Mouse (Mus musculus) kidney, postnatal 36 days (tissue): Measurements from ENCODE around the gene Emp2.

ENCODE experiments used
- DNase-seq, 2 experiments: peaks; one replicate each; pipeline ENCODE4 v3.0.0; 2021 to 2022; ENCODE audit warnings: mixed read lengths in 2 of 2

Emp2 gene

DNA sequence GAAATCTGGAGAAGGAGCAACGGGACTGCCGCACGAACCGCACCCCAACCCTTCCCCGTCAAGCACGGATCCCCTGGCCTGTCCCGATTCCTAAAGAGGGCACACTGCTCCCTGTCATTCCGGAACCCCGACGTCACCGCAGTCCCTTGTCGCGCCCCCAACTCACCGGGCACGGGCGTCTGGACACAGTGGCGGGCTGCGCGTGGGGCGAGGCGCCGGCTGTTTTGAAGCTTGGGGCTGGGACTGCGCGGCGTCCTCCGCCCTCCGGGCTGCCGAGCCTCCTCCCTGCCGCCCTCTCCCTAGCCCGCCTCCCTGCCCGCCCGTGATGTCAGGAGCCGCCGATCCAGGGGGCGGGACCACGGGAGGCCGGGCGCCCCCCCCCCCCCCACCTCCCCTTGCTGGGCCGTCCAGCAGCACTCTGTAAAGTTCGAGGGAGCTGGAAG lies at the start of gene Emp2:
Gene Emp2 (minus strand): TSS at position 323 of the 443 bp plus-strand sequence.
- peak; percentile 60 to 77 for DNase-seq

DNA sequence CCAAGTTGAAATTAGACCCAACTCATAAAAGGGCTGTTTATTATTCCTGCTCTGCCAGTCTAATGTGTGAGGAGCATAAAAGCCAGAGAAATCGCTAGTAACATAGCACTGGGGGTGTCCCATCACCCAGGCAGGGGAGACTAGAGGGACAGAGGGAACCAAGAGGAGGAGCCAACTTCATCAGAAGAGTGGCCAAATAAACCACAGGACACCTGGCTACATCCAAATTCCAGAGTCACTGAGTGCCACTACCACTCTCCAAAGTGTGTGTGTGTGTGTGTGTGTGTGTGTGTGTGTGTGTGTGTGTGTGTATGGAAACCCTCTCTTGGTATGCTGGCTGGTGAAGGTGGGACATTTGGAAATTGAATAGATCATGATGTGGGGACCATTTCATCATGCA lies 49.3 kb upstream of the Emp2 start:
- no peak for DNase-seq

DNA sequence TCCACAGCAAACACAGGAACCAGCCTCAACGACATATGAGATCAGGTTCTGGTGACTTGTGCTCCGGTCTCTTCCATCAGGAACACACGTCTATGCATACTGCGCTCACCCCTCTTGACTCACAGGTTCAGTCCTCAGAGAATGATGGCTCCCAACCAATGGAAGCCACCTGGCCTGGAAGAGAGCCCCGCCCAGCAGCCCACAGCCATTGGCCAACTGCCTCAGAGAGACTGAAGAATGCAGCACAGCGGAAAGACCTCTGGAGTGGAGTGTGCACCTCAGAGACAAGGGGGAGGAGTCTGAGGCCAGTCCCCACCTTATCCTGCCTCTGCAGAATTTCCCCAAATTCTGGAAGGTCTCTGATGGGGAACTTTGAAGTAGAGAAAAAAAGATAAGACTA lies 45.5 kb upstream of the Emp2 start:
- no peak for DNase-seq

DNA sequence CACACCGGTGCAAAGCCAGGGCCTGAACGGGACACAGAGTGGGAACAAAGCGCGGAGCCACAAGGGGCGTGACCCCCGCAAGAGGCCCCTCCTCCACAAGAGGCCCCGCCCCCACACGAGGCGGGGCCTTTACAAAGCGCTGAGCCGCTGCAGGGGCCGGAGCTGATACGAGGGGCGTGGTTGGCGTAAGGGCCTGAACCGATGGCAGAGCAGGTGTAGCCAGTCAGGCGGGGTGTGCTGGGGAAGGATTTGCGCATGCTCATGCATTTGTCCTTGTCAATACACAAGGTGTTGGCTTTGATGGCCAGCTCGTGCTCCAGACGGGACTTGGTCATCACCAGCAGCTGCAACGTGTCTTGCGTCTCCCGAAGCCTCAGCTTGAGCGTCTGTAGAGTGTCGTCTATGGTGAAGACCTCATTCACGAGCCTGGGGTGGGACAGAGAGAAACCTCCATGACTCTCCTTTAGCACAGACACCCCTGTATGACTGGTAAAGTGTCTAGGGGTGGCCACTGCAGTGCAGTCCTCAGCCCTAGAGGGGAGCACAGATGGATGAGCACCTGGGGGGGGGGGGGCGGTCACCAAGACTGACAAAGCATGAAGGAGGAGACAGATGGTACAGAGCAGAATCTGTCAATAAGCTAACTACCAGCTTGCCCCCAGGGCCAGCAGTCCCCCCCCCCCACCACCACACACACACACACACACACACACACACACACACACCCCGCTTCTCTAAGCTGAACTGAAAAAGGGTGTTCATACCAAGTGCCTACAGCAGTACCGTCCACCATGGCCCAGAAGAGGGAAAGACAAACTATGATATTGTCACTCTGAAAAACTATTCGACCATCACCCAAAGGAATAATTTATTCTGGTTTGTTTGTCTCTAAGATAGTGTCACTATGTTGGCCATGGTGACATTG lies 44.5 kb upstream of the Emp2 start:
- DNase-seq: peak; percentile 30 to 43

DNA sequence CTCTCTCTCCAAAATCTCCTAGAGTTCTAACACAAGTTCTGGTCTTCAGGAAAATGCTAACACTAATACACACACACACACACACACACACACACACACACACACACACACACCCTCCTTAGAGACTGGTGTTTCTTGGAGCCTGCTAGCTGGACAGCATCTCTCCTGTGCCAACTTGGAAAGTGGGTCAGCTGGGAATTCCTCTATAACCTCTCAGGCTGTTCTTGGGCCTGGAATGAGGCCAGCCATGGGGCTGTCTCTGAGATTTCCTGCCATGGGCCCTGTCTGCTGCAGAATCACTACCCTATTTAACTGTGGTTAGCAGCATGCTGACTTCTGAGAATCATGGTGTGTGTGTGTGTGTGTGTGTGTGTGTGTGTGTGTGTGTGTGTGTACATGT lies 41.2 kb upstream of the Emp2 start:
- DNase-seq: peak in 1 of 2 experiments; percentile 52

DNA sequence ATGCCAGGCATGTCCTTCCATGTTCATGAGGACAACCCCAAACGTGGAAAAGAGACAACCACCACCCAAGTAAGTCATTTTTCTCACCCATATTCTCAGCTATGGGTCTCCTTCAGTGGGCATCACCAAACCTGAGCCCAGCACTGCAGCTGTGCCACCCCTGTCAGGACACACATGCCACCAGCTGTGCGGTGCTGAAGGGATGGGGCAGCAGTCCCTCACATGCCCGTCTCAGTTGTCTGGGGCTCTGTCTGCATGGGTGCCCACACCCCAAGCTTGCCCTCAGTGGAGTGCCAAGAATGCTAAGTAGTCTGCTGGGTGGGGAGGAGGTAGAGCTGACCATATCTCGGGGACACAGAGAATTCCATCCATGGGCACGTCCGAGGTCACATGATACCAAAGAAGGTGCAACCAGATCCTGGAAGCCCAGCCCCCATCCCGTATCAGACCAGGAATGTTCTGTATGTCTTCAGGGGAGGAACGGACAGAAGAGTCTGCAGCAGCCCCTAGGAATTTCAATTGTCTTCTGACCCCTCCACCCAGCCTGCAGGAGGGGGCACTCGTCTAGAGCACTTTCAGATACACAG lies 37.4 kb upstream of the Emp2 start:
- DNase-seq: no peak

DNA sequence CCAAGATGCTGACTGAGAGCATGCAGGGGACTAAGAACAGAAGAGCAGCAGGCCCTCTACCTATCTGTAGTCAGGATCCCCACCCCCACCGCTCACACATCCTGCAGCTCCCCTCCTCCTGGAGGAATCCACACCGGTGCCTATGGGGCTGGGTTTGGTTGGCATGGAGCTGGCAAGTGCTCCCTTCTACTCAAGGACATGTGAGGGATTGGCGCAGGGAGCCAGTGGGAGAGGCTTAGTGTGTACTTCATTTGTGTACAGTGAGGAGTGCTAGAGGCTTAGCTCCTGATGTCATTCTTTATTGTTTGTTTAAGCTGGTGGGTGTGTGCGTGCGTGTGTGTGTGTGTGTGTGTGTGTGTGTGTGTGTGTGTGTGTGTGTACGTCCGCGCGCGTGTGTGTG lies 36.1 kb upstream of the Emp2 start:
- no peak for DNase-seq

DNA sequence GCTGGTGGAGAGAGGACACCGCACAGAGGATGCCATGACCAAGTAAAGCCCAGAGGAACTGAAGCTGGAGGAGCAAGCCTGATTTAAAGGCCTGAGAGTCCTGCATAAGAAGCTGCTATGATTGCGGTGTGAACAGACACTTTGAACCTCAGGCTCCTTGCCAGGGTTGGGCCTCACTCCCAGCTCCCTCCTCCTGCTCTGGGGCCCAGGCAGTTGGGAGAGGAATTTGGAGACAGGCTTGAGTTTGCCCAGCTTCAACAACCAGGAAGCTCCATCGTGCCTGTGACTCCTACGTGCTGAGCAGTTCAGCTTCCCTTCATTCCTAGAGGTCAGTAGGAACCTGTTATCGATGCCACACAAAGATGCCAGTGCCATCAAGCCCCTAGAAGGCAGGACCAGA lies 35.7 kb upstream of the Emp2 start:
- peak; percentile 7 to 51 for DNase-seq

DNA sequence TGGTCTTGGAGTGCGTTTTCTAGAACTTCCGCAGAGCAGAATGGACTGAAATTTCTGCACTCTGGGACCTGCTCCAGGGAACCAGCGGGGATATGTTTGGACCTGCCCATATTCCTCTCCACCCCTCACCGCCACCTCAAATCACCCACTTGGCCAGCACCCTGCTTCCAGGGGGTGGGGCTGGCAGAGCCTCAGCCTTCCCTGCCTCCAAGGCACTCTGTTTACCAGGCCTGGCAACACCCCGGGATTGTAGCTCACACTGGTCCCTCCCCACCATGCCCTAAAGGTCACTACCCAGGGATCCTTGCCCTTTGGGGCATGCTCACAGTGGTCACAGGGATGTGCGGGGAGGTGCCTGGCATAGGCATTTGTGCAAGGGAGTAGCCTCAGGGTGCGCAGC lies 33.8 kb upstream of the Emp2 start:
- no peak for DNase-seq

DNA sequence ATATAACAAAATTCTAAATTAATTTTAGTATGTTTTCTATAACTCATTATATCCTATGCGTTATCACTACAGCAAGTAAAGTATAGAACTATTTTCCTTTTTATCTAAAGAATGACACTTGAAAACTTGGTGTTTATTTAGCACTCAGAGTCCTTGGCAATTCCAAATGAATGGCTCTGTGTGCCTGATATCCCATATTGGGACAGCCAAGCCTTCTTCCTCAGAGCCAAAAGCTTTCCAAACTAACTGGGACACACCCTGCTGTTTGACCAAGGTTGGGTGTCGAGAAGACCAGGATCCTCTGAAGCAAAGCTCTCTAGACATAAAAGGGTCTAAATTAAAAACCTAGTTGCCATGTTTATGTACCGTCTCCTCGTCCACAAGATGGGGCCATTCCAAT lies 27.3 kb upstream of the Emp2 start:
- DNase-seq: no peak

DNA sequence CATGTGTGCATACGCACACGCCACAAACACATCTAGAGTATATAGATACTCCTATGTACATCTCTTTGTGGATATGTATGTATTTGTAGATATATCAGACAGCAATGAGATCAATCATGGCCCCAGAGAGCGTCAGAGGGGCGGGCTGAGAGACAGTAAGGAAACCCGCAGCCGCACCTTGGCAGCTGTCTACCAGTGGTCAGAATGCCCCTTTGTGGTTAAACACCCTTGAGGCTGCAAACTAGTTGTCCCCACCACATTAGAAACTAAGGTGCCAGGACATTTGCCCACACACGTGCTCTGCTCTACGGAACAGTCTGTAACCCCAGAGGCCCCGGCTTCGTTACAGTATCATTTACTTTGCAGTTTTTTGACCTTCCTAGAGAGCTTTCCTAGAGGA lies 26.2 kb upstream of the Emp2 start:
- DNase-seq: no peak

DNA sequence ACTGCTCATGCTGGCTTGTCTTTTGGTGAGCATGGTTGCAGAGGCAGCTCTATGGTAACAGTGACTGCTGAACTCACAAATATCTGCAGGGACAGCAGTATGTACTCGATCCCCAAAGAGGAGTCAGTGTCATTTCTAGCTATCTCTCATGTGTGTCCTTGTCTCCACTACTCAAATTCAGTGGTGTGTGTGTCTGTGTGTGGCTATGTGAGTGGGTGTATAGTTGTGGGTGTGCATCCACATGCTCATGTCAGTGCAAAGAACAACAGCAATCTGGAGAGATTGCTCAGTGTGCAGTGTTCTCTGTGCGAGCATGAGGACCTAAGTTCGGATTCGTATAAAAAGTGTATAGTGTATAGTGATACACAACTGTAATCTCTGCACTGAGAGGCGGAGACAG lies 24.8 kb upstream of the Emp2 start:
- no peak for DNase-seq

DNA sequence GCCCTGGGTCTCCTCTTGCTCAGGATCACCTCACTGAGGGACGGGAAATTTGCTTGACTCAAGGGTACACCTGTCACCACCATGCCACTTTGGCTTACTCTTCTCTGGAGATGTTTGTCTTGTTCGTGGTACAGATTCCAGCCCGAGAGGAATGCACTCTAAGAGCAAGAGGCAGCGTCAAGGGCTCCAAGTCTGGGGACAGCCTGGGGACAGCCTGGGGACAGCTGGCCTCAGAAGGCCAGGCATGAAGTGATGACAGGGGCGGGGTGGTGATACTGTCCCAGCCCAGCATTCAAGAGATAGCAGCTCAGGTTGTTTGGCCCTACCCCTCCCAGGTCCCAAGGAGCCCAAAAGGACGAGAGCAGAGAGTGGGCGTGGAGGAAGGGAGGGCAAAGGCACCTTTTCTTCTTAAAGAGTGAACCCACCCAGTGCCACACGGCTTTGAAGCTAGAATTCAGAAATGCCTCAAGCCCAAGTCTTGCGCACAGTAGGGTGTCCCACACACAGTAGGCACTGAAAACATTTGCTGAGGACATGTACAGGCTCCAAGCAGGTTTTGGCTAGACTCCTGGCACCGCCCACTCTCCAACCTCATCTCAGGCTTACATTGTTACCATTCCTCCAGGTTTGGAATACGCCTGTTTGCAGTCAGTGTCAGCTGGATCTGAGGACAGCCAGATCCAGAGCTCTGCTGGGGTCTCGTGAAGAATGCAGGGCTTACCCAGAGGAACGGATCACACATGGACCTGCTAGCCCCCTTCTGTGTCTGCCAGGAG lies 23.8 kb upstream of the Emp2 start:
- DNase-seq: no peak

DNA sequence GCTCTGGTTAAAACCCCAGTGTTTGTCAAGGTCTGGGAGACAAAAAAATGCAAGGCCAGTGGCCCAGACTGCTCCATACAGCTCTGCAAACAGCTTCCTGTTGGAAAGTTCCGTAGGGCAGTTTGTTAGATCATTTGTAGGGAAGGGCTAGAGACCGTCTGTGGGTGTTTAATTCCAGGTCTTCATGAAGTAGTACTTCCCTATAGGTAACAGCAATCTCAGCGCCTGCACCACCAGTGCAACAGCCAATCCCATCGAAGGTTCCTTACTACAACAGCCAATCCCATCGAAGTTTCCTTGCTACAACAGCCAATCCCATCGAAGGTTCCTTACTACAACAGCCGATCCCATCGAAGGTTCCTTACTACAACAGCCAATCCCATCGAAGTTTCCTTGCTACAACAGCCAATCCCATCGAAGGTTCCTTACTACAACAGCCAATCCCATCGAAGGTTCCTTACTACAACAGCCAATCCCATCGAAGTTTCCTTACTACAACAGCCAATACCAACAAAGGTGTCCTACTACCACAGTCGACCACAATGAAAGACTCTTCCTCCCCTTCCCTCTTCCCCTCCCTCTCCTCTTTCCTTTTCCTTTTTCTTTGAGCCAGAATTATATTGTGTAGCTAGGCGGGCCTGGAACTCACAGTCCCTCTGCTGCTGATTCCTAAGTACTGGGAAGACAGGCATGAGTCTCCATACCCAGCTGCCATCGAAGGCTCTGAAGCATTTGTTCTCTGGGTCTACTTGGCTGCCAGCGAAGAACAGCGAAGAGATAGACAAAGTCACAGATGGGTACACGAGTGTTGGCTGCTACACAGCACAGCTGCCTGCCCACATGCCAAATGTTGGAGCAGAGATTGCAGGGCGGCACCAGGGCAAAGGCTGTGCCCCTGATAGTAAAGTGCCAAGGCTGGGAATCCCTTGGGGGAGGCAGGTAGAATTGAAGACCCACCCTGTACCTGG lies 23.0 kb upstream of the Emp2 start:
- DNase-seq: no peak

DNA sequence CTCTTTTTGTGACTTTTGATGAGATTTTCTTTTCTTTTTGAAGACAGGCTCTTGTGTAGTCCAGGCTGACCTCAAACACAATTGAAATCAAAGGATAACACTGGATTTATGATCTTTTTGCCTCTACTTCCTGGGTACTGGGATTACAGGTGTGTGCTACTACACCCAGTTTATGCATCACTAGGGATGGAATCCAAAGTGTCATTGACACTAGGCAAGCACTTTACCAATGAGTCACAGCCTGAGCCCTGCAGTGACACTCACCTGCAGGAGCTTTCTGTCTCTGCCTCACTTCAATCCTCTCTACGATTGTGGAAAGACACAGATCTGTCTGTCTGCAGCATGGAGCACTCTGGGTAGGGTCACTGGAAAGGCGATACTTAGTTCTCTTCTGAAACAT lies 22.2 kb upstream of the Emp2 start:
- no peak for DNase-seq

DNA sequence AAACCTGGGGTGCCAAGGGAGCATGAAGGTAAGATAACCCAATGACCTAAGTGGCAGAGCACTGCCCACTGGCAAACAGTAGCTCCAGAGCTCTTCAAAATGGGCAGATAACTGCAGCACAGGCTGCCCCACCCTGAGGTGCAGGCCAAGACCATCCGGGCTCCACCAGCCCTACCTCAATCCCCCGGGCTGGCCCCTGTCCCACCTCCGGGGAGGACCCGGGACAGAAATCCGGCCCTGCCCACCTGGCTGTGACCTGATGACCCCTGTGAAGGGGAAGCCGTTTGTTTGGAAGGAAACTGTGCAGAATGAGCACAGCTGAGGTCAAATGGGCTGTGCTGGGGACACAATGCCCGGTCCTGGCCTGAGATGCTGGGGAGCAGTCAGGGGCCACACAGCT lies 19.0 kb upstream of the Emp2 start:
- peak; percentile 29 to 36 for DNase-seq

DNA sequence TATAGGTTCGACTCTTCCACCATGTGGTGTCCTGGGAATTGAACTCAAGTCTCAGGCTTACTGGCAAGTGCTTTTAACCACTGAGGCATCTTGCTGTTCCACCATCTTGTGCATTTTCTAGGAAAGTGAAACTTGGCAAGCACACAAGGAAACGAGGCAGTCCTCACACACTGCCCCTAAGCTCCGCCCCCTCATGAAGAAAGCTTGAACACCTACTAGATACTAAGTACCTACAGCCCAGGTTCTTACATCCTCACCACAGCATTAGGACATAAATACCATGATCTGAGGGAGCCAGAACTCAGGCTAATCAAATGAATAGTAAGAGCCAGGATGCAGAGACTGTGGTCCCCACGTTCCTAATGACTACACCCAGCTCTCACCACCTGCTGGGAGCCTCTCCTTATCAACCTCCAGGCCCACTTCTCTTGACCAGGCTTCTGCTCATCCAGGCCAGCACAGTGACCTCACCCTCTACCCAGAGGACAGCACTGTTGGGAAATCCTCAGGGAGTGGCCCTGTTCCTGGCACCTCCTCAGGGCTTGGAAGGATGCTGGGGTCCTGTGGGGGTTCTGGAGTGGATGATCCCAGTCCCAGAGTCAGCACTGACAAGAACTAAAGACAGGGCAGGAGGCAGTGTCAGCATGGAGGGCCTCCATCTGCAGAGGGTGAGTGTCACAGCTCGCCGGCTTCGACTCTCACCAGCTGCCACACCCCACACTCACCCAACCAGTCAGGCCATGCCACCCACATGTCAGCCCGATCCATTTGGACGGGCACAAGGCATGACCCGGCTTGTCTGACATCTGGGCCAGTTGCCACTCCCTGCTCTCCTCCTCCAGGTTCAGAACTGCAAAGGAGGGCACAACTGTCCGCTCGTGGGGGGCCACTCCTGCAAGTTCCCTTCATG lies 17.1 kb upstream of the Emp2 start:
- DNase-seq: no peak

DNA sequence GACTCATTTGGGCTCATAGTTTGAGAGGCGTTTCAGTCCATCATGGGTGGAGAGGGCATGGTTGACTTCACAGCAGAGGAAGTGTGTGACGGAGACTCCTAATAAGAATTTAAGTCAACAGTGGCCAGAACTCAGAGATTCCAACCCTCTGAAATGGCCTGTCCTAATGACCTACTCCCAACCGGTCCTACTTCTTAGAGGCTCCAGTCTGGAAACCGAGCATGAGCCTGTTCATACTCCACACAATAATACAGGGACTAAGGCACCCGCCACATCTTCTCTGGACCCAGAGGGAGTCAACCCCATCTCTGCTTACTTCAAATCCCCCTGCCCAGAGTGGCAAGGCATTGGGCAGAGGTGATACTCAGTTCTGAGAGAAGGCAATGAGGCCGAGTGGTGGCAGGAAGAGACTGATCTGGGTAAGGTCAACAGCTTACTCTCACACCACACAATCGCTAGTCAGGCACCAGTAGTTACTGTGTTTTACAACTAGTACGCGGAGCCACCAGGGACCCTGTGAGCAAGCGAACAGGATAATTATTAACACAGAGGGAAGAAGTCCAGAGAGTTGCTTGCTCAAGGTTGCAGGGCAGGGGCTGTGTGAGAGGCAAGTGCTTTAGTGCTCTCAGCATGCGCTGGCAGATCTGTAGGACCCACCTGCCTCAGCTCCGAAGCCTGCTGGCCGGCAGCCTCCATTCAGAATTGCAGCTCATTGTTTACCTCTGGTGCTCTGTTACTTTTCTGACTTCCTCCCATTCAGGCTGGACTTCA lies 14.0 kb upstream of the Emp2 start:
- DNase-seq: peak; percentile 49 to 50

DNA sequence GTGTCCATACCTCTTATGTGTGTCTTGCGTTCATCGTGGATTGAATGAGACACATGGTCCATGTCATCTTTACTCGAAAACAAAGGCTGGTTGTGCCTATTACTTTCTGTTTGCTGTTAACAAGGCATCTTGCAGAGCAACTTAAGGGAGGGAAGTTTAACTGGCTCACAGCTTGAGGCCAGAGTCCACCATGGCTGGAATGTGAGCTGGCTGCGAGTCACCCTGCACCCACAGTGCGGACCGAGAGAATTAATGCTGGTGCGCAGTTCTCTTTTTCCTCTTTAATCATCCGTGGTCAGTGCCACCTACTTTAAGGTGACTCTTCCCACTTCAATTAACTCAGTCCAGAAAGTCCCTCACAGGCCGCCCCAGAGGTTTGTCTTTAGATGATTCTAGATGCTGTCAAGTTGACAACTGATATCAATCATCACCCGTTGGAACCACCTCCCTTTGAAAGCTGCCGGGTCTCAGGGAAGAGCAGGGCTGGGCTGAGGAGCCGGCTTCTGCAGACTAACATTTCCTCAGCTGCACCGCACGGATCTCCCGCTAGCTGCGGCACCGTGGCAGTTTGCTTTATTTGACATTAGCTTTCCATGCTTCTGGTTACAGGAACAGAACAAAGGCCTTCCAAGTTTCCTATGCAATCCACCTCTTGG lies 6.3 kb upstream of the Emp2 start:
- peak; percentile 58 to 67 for DNase-seq

DNA sequence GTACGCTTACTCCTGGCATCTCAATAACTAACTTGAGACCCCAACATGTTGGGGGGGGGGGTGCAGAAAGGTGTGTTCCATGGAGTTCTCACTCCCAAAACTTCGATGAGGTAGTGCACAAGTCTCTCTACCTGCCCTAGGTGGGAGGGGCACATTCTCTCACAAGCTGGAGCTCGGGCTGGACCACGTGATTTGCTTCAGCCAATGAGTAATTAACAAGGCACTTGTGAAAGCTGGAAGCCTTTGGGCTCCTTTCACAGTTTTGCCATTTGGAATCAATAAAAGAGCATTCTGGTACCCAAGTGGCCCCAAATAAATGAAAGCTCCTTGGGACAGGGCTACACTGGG lies 3.4 kb upstream of the Emp2 start:
- DNase-seq: no peak
